Mouse (Mus musculus) layer of hippocampus, adult 11-12 months (tissue): Measurements from ENCODE around the gene Carmil1.

Experiments
- DNase-seq: peaks from one replicate; pipeline ENCODE4 v3.0.0; 2022; ENCODE audit warnings: low spot score

Gene Carmil1

GRCm38 (mm10) chr13:24040221-24040620, 240.4 kb downstream of the Carmil1 start:
- no peak for DNase-seq

GRCm38 (mm10) chr13:24037502-24037901, 243.1 kb downstream of the Carmil1 start:
- peak; percentile 27 for DNase-seq

- no peak for DNase-seq
These were observed 244.4 kb downstream of the Carmil1 start for GRCm38 (mm10) chr13:24036150-24036549.

- DNase-seq: no peak
These were observed 253.1 kb downstream of the Carmil1 start for GRCm38 (mm10) chr13:24027191-24028170.

- no peak for DNase-seq
These were observed 262.1 kb downstream of the Carmil1 start for GRCm38 (mm10) chr13:24018515-24018914.

- no peak for DNase-seq
These were observed 275.1 kb downstream of the Carmil1 start for GRCm38 (mm10) chr13:24005528-24005927.

GRCm38 (mm10) chr13:24001797-24002196, 278.8 kb downstream of the Carmil1 start:
- DNase-seq: no peak

GRCm38 (mm10) chr13:24001081-24001480, 279.5 kb downstream of the Carmil1 start:
- DNase-seq: peak; percentile 5

GRCm38 (mm10) chr13:23998826-23999225, 281.8 kb downstream of the Carmil1 start:
- no peak for DNase-seq

GRCm38 (mm10) chr13:23994756-23995155, 285.8 kb downstream of the Carmil1 start:
- no peak for DNase-seq

- no peak for DNase-seq
These were observed 286.6 kb downstream of the Carmil1 start for GRCm38 (mm10) chr13:23994024-23994423.

GRCm38 (mm10) chr13:23990928-23991327, 289.7 kb downstream of the Carmil1 start, which contains the start of gene Scgn:
Scgn (minus strand) TSS chr13:23991214.
- DNase-seq: no peak

GRCm38 (mm10) chr13:23990451-23990850, 290.1 kb downstream of the Carmil1 start:
- no peak for DNase-seq

- no peak for DNase-seq
These were observed 295.5 kb downstream of the Carmil1 start for GRCm38 (mm10) chr13:23985130-23985529.

- DNase-seq: no peak
These were observed 308.3 kb downstream of the Carmil1 start for GRCm38 (mm10) chr13:23972271-23972670.

- no peak for DNase-seq
These were observed 308.7 kb downstream of the Carmil1 start for GRCm38 (mm10) chr13:23971870-23972269.

GRCm38 (mm10) chr13:23964909-23965308, 315.7 kb downstream of the Carmil1 start:
- DNase-seq: no peak
